Mouse (Mus musculus): ENCODE data around the gene Dhrs7b.

GRCm38 (mm10) chr11:60837644-60838406 lies 7.4 kb downstream of the Dhrs7b start:
- no peak for TF ChIP-seq POLR2A (IDR thresholded peaks at IDR 0.05; ENCODE audit: insufficient read depth, low read depth, low read length)
- no peak for TF ChIP-seq CTCF (IDR thresholded peaks at IDR 0.05; ENCODE audit: insufficient read depth, low read depth, low read length)
